Mouse (Mus musculus) hematopoietic stem cell, adult 5-6 weeks (primary cell): ENCODE measurements around the gene Cntn3. TPM values are rescaled to one million over a fixed set of nuclear protein-coding genes. Genes with fewer than 3 reads are reported as not detected.
"Not testable (repeated sequence)": the region's sequence is repeated elsewhere in the genome, so short reads cannot be mapped to it uniquely, and the experiment has no call there.

Source experiments
- ATAC-seq, 2 experiments: fragments of 125-278 bp in 1 of 2; replicated peaks in 1 of 2; 2 replicates each; pipeline ENCODE4 v1.8.0; 2016 to 2017; ENCODE audit warnings: inconsistent platforms in 2 of 2, mild to moderate bottlenecking in 2 of 2, moderate number of reproducible peaks in 2 of 2, low read depth in 1 of 2, moderate TSS enrichment in 1 of 2; ENCODE audit not compliant: low FRiP score in 2 of 2, poor library complexity in 2 of 2, severe bottlenecking in 2 of 2, insufficient read depth in 1 of 2, low TSS enrichment in 1 of 2
- total RNA-seq: library from RNA; stranded (forward); fragments of 172-1452, 232-1000 nt; gene quantifications from 2 replicates; pipeline ENCODE4 v1.2.3, GENCODE M21; 2017

The Cntn3 gene
- not detected in 2 replicates for total RNA-seq

DNA sequence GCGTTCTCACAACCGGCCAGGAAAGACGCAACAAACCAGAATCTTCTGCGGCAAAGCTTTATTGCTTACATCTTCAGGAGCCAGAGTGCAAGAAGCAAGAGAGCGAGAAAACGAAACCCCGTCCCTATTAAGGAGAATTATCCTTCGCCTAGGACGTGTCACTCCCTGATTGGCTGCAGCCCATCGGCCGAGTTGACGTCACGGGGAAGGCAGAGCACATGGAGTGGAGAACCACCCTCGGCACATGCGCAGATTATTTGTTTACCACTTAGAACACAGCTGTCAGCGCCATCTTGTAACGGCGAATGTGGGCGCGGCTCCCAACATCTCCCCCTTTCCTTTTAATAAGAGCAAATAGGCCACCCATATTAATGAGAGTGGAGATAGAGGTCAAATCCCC is at the start of gene Cntn3:
TSS of gene Cntn3 (minus strand) at position 101 of the 400 bp plus-strand sequence.
- ATAC-seq: not testable (repeated sequence)

DNA sequence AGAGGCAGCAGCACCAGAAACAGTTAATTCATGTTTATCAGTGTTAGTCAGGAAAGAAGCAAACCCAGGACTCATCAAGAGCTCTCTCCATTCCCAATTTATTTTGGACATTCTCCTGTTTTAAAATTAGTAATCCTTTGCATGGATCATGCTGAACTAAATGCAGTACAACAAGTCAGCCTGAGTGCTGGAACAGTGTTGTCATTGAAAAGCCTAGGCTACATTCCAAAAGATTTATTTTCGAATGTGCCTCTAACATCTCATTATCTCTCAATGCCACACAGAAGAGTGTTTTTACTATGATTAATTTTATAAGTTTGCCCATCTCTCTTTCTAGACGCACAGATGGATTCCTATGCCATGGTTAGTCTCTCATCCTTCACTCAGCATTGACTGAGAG is 27.9 kb upstream of the Cntn3 start:
- ATAC-seq: no peak

DNA sequence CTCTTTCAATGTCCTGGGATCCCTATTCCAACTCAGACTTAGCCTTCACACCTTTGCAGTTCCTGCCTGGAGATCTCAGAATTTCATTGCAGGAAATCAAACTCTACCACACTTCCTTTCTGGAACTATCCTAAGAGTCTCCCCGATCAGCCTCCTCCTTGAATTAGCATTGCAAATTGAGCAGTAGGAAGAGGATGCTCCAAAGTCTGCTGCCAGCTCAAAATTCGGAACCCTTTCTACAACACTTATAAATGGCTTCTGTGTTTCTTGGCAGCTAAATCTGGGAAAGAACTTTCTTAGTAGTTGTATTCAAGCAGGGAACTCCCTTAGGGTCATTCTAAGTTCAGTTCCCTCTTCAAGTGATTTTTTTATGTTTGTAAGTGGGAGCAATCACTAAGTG is 24.9 kb upstream of the Cntn3 start:
- ATAC-seq: no peak

DNA sequence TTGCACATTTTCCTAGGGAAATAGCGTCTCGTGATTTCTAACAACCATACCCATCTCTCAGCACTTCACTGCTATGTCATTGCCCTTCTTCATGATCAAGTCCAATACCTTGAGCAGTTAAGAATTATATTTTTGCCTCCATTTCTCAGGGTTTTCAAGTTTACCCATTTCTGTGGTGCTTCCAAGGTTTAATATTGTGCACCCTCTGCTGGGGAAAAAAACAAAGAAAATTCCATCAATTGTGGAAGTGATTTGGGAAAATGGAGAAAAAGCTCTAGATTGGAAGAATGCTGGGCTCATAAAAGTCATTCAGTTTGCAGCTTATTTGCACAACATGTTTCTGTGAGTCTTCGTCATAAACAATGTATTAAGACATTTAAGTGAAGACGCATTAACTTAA is 17.2 kb upstream of the Cntn3 start:
- ATAC-seq: no peak

DNA sequence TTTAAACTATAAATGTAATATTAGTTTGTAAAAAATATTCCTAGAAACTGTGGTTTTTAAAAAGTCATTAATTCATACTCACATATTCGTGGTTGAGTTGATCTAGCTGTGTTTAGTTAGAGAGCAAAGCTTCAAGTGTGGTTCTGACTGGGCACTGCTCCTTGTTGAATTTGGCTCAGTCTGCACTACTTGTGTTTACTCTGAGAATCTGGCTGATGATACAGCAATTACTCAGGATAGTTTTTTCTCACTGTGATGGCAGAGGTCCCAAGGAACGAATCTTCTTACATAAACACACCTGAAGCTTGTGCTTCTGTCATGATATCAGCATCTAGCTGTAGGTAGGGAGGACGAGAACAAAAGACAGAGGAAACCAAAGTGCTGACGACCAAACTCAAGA is 16.4 kb upstream of the Cntn3 start:
- ATAC-seq: no peak

DNA sequence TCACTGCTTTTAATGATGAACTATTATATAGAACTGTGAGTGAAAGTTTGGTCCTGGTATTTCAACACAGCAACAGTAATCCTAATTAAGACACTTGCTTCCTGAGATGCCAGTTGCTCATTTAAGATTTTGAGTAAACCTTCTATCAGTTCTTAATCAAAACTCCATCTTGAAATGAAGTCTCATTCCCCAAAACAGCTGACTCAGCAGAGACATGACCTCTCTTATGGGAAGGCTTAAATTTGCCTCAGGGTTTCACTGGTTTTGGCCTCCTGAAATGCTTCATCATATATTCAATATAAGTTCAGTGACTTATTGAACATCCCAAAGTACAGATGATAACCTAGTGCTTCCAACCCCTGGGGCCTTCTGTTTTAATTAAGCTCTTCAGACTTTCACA is 13.2 kb upstream of the Cntn3 start:
- ATAC-seq: no peak

DNA sequence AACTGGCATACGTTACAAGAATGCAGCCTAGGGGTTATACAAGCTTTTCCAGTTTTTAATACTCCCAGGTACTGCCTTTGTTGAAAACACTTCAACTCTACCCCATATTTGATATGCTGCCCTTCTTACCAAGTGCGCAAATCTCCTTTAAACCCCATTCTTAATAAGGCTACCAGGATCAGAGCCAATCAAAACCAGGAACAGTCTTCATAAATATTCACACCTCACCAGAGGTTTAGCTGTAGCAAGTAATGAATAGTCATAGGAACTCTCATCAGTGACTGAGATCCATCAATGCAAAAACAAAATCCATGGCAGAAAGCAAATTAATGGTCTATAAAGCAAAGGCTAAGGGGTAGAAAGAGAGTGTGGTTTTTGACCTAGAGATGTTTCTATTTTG is 10.7 kb upstream of the Cntn3 start:
- ATAC-seq: no peak

DNA sequence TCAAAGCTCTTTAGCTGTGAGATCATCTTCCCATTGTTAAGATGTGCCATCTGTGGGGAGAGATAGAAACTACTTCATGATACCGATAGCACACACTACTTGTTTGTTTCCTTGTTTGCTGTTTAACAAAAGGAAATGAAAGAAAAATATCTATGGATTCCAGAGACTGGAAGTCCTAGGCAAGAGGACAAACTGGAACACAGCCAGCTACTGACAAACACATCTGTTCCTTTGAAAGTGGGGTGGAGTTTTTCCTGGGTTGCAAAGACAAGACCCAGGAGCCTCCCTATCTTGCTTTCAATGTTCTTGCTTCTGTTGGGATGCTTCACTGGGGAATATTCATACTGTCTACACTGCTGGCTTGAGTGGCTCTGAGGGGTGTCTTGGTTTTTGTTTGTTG is 5.4 kb downstream of the Cntn3 start:
- ATAC-seq: no peak

DNA sequence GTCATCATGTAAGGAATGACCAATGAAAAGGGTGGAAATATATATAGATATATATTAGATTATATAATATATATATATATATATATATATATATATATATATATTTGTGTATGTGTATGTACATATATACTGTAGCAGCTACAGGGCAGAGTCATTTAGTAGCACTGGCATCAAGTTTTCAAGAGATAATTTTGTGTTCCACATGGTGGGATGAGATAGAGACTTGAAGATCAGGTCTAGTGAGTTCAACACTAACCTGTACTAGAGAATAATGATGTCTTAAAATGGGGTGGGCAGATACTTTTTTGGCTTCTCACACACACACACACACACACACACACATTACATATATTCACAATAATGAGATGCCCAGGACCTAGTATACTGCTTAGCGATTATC is 7.7 kb downstream of the Cntn3 start:
- ATAC-seq: no peak

DNA sequence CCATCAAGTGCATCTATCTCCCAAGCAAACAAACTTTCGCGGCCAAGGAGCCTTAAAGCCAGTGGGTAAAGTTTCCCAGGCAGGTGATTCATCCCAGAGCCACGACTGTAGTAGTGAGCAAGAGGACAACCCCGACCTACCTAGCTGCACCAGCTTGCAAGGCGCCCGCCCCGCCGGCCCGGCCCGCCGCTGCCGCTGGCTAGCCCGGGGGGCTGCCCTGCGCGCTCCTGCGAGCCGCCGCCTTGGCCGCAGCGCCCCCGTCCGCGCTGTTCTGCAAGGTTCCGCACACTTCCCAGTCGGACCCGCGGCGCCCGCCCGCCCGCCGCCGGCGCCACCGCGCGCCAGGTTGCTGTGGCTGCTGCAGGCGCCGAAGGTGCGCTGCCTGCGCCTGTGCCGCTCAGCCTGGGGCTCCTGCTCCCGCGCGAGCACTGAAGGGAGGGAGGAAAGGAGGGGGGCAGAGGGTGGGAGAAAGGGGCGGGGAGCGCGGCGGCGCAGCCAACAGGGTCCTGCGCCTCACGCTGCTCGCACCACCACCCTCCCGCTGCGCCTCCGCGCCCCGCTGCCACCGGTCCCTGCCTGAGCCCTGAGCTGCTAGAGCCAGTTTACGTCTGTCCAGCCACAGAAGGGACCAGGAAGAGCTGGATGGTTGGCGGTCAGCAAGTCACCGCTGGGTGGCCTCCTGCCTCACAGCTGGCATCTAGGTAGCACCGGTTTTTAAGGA is 8.7 kb downstream of the Cntn3 start:
- peak; percentile 80 to 82 for ATAC-seq

DNA sequence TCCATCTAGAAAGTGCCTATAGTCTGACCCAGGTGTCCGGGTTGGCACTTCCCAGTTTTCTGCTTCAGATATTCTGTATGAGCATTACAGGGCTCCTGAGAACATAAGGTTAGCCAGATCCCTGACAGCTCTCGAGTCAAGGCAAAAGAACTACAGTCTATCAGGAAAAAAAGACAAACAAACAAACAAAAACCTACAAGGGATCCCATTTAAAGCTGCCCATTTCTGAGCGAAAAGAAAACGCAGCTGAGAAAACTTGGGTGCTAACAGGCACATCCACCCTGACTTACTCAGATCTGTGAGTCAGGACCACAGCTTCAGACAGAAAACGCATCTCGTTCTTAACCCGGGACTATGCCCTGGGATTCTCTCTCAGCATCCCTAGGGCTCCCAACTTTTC is 9.5 kb downstream of the Cntn3 start:
- ATAC-seq: no peak

DNA sequence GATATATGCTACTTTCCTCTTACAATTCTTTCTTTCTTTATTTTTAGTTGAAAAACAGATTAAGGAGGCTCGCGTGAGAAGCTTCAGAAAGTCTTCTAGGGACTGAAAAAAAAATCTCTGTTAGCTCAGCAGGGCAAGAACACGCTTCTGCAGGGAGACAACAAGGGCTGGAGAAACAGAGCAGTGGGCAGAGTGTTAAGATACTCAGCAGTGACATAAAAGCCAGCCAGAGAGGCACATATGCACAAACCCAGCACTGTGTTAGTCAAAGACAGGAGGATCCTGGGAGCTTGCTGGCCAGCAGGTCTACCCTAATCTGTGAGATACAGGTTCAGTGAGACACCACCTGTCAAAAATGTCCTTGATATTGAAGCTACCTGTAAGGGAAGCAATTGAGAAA is 15.4 kb downstream of the Cntn3 start:
- ATAC-seq: no peak

DNA sequence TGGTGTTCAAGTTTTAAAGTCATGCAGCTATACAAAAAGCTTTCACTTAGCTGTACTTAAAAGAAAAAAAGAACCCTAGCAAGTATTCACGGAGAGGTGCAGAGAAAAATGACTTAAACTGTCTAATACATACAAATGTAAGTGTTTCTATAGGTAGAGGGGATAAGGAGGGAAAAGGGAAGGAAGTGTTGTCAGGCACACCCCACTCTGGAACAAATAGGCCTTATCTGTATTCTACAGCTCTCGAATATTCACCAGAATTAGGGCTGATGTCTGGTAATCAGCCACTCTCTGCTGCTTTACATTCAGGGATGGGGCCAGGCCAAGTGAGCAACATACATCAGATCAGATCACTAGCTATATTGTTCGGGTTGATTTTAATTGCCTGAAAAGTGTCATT is 16.4 kb downstream of the Cntn3 start:
- peak; percentile 17 to 39; a peak in 2 of 4 replicates for ATAC-seq

DNA sequence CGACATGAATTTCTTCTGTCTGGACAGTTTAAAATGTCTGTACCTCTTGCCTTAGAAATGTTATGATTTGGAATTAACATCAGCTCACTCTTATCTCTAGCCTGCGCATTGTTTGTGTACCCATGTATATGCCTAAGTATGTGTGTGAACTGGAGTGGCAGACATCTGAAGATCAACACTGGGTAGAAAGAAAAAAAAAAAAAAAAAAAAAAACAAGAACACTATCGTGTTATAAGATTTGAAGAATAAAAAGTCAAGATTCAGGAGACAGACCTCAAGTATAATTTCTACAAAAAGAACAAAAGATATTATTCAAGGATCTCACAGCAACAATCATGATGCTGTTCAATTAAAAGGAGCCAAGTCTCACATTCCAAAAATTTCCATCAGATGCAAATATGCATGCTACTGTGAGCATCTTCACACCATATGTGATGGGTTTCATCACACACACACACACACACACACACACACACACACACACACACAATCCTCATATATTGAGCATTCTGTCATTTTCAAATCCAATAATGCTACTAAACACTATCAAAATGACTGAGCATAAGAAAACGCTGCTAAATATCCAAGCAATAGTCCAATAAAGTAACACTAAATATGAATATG is 17.0 kb downstream of the Cntn3 start:
- ATAC-seq: no peak

DNA sequence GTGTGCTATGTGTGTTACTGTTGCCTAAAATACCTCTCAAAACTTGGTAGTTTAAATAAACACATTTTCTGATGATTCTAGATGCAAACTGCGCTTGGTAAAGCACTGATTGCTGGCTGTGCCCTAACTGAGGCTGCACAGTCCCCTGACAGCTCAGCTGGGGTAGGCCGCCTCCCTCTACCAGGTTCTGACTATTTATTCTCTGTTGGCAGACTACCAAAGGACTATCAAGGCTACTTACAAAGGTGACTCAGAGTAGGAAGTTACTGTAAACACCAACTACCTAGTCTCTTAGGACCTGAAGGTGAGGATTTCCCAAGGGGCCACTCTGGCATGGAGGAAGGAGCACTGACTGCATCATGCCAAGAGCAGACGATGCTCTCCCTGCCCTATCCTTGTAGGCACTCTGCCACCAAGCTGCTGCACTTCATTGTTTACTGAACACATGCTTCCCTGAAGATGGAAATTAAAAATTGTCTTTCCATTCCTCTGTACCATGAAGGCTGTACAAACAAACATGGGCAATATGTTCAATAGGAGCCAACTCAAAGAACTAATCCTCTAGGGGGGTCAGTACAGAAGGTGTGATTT is 17.7 kb downstream of the Cntn3 start:
- ATAC-seq: no peak

DNA sequence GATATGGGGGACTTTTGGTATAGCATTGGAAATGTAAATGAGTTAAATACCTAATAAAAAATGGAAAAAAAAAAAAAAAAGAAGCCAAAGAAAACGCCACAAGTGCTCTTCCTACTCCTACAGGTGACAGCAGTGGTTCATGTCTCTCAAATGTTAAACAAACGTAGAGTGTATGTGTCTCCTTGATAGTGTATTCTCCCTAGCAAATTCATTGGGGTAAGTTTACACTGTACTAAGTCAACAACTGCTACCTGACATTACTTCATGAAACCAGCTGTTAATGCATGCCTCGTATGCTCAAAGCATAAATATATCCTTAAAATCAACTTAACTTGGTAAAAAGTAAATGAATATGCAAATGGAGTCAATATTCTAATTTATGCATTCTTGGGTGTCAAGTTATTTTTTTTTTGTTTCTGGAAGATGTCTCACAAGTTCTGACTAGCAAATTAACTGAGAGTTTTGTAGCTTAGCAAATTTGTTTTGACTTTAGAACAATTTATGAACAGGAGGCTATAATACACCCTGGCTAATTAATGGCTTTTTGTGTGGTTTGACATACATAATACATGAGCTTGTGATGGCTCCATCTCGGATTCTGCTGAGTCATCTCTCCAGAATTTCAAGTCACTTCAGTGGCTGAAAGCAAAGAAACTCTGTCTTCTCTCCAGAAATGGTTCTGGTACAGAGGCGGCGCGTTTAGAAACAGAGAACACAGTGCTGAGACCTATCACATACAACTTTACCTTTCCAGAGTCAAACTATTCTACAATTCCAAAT is 31.1 kb downstream of the Cntn3 start:
- no peak for ATAC-seq

DNA sequence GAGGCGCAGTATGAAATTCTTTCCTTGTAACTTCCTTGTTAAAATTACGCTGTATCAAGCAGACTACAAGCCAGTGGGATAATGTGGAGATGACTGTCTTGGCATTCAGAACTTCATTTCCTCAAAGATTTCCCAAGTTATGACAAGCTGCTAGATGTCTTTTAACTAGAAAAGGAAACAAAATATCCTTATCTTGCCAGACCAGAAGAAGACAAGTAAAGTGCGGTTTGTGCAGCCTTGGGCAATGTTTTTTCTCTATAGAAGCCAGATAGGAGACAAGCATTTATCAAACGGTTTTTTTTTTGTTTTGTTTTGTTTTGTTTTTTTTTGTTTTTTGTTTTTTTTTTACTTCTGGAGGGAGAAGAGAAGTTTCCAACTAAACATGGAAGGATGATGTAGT is 37.3 kb downstream of the Cntn3 start:
- no peak; a peak in 1 of 4 replicates for ATAC-seq

DNA sequence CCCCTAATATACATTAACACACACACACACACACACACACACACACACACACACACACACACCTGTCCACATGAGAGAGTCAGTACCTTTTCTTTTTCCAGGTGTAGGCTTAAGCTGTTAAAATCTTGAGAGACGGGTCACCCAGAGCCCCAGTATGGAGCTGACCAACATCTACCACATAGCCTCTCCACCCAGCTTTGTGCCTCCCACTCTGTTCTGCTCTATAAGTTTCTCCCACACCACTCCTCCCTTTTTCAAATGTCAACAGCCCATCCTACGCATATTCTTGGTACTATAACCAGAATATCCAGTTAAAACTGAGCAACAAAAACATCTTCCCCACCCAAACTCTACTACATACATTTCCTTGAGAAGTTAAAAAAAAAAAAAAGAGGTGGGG is 49.9 kb downstream of the Cntn3 start:
- no peak for ATAC-seq
